Mouse (Mus musculus) stomach, embryonic 16.5 days (tissue): ENCODE data around the gene Disp2. TPM values are rescaled to one million over a fixed set of nuclear protein-coding genes. Genes with fewer than 3 reads are reported as not detected.

ENCODE experiments used
- ATAC-seq: fragments of 200-750 bp; cut with Nextera tagmentation; 2 replicates; pipeline ENCODE4 v1.8.0; 2017; ENCODE audit warnings: moderate number of reproducible peaks, moderate TSS enrichment; ENCODE audit not compliant: insufficient read depth, low FRiP score
- H3K27ac ChIP-seq: fragments of 300-500 bp; sonication (generic); 2 replicates; pipeline ENCODE4 v1.5.1; 2014; ENCODE audit warnings: low read length
- H3K27me3 ChIP-seq: fragments of 300-500 bp; sonication (generic); 2 replicates; pipeline ENCODE4 v1.6.1; 2014; ENCODE audit warnings: low read length, control low read depth, mixed read lengths; ENCODE audit not compliant: control insufficient read depth, insufficient read depth
- H3K36me3 ChIP-seq: fragments of 300-500 bp; sonication (generic); 2 replicates; pipeline ENCODE4 v1.6.1; 2014; ENCODE audit warnings: low read length; ENCODE audit not compliant: control insufficient read depth, insufficient read depth
- H3K4me1 ChIP-seq: fragments of 300-500 bp; sonication (generic); 2 replicates; pipeline ENCODE4 v1.6.1; 2014; ENCODE audit warnings: low read length, control low read depth, mixed read lengths; ENCODE audit not compliant: control insufficient read depth, insufficient read depth
- H3K4me2 ChIP-seq: fragments of 300-500 bp; sonication (generic); 2 replicates; pipeline ENCODE4 v1.6.1; 2014; ENCODE audit warnings: low read depth, low read length, mixed read lengths
- H3K4me3 ChIP-seq: fragments of 300-500 bp; sonication (generic); replicated peaks from 2 replicates; pipeline ENCODE4 v1.5.1; 2014; ENCODE audit warnings: mild to moderate bottlenecking, low read length
- H3K9ac ChIP-seq: fragments of 300-500 bp; sonication (generic); 2 replicates; pipeline ENCODE4 v1.6.1; 2014; ENCODE audit warnings: low read length
- H3K9me3 ChIP-seq: fragments of 300-500 bp; sonication (generic); replicated peaks from 2 replicates; pipeline ENCODE4 v1.6.1; 2016; ENCODE audit warnings: low read length, control low read depth; ENCODE audit not compliant: control insufficient read depth
- WGBS: fragments of 180-500 bp; shearing (Covaris S2); extraction: QIAGEN DNeasy Blood & Tissue Kit; methylation state at CpG from one replicate; pipeline ENCODE4 v1.1.7; 2014; 5-methylcytosine and 5-hydroxymethylcytosine counted together
- polyA plus RNA-seq: library from polyadenylated mRNA; unstranded; fragments of >200 nt; fragmentation: Nextera tagmentation; extraction: Ambion mirVana; gene quantifications from 2 replicates; pipeline ENCODE4 v1.2.1, GENCODE M21; 2015

The Disp2 gene
- polyA plus RNA-seq, 1 experiment from 2014 or later, result 2.5 TPM

DNA sequence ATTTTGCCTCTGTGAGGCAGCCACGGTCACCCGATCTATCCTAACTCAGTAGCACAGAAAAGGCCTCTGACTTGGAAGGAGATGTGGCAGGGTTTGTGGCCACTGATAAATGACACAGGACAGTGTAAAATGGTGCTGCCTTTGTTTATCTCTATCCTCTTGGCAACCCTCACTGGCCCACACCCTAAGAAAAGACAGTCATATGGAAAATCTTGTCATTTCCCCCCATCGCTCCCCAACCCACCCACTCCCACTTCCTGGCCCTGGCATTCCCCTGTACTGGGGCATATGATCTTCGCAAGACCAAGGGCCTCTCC, 26.8 kb upstream of the Disp2 start:
- Histone ChIP-seq H3K9ac (peak overlapping the region; percentile 49; the same call in 1 of the 2 replicates), H3K9me3 (no peaks in the 10 kb centered on the region), H3K4me2 (no peak overlapping the region), H3K36me3 (no peaks in the 10 kb centered on the region), H3K4me3 (no peak overlapping the region), H3K27me3 (no peaks in the 10 kb centered on the region), H3K4me1 (peaks cover 25% of the 10 kb centered on the region), H3K27ac (peak overlapping the region; percentile 88)
- no peak for ATAC-seq
- WGBS, result 67% methylated on average over 4 of the region's 4 CpGs

DNA sequence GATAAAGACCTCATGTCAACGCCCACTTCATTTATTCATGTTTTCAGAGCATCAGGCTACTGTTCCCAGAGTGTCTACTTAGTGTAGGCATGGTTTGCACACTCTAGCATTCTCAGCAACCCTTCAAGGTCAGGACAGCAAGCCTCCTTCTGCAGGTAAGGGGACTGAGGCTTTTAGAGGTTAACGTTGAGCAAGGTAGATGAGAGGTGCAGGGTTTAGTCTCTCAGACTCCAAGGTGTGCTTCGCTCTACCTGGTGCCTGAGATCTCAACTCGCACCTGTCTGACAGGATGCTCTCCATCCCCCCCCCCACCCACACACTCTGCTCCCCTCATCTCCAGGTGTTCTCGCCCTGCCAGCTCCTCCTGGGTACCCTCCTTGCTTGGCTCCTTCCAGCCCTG, 25.4 kb upstream of the Disp2 start:
- no peak overlapping the region for H3K4me2 ChIP-seq
- 83% methylated on average over 5 of the region's 5 CpGs for WGBS
- ATAC-seq, result no peak

DNA sequence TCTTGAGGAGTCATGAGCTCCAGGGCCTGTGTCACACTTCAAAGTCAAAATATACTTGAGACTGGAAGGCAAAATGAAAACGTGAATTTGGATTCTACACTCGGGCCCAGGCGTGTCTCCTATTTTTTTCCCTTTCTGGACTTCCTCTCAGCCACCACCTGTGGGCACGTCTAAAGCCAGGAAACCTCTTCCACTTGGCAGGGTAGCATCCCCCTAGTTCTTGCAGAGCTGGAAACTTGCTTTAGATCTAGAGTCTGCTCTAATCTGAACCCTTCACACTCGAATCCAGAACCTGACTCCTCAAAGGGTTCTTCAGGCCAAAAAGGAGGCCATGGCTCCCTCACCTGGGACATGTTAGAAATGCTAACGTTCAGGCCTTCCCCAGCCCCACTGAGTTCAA, 24.1 kb upstream of the Disp2 start:
- H3K4me1 ChIP-seq, result peaks cover 22% of the 10 kb centered on the region
- H3K4me3 ChIP-seq, result no peak overlapping the region
- H3K27ac ChIP-seq, result no peak overlapping the region
- H3K9ac ChIP-seq, result no peak overlapping the region
- no peaks in the 10 kb centered on the region for H3K27me3 ChIP-seq
- no peaks in the 10 kb centered on the region for H3K9me3 ChIP-seq
- H3K4me2 ChIP-seq, result no peak overlapping the region
- no peaks in the 10 kb centered on the region for H3K36me3 ChIP-seq
- ATAC-seq, result no peak
- WGBS, result 81% methylated on average over 6 of the region's 6 CpGs

More for the DNA sequence above, 25.4 kb upstream of the Disp2 start:
- no peak overlapping the region for H3K4me3 ChIP-seq
- peaks cover 27% of the 10 kb centered on the region for H3K4me1 ChIP-seq
- no peaks in the 10 kb centered on the region for H3K27me3 ChIP-seq
- H3K27ac ChIP-seq, result no peak overlapping the region
- no peaks in the 10 kb centered on the region for H3K9me3 ChIP-seq
- H3K36me3 ChIP-seq, result no peaks in the 10 kb centered on the region
- no peak overlapping the region for H3K9ac ChIP-seq

DNA sequence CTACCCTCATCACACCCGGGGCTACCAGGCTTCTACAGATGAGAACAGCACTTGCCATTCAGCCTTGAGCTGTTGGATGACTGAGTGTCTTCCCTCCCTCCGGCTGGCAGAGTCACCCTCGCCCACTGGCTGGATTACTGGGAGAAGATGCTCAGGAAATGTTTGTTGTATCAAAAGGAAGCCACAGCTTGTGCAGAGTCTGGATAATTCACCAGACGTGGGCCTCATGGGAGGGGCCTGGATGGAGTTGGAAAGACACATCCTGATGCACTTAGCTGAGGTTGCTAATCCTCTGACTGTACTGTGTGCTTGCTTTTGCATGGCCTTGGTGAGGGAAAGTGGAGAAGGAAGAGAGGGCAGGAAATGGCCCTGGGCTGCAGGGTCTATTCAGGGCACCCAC, 23.4 kb upstream of the Disp2 start:
- Histone ChIP-seq H3K9me3 (no peaks in the 10 kb centered on the region), H3K36me3 (no peaks in the 10 kb centered on the region), H3K9ac (no peak overlapping the region), H3K4me1 (peaks cover 24% of the 10 kb centered on the region), H3K4me3 (no peak overlapping the region), H3K4me2 (no peak overlapping the region), H3K27ac (no peak overlapping the region), H3K27me3 (no peaks in the 10 kb centered on the region)
- ATAC-seq, result no peak
- 73% methylated on average over 4 of the region's 4 CpGs for WGBS

DNA sequence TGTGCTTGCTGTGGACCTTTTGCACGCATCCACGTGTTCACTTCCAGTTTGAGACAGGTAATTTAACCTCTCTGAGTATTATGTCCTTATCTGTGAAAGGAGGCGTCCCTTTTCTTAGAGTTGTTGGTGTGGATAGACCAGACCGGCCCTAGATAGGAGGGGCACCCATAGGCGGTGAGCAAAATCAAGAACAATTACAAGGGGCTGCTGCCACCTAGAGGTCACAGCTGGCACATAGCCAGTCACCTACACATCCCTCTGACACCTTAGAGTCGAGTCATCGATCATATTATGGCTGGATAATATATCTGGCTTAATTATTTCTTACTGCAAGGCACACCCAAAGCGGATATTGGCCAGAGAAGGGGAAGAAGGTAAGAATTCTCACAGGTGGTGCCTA, 19.7 kb upstream of the Disp2 start:
- H3K9ac ChIP-seq, result peak overlapping the region; percentile 12; the same call in 1 of the 2 replicates
- H3K27ac ChIP-seq, result no peak overlapping the region
- H3K9me3 ChIP-seq, result no peaks in the 10 kb centered on the region
- peak overlapping the region; percentile 21; the same call in 1 of the 2 replicates for H3K4me2 ChIP-seq
- H3K36me3 ChIP-seq, result no peaks in the 10 kb centered on the region
- H3K4me1 ChIP-seq, result peaks cover 37% of the 10 kb centered on the region
- no peaks in the 10 kb centered on the region for H3K27me3 ChIP-seq
- no peak overlapping the region for H3K4me3 ChIP-seq
- ATAC-seq, result peak; percentile 28; the same call in 1 of the 2 replicates
- 14% methylated on average over 8 of the region's 8 CpGs for WGBS

DNA sequence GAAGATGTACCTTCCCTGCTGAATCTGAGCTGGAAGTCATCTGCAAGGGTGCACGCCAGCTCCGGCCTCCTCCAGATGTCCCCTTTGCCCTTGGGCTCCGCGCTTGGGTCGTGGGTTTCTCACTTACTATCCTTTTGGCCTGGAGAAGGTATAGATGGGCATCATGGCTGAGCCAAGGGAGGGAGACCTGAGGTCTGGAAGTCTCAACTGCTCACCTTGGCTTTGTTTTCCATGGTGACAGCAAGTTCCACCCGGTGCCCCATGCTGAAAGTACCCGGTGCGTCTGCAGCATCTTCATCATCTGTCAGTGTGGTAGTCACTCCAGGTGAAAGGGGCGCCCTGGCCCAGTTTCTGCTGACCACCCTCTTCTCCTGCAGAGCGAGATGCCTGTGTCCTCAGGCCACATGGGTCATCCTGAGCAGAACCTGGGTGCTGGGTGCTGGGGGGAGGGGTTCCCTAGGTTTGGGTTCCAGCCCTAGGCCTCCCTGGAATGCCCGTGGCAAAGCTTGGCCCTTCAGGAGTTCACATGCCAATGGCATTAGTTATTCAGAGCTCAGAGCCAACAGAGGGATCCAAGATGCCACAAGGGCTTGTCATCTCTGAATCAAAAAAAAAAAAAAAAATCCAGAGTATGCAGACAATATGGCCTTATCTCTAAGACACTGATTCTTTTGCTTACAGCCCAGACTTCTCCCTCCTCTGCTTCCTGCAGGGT, 19.1 kb upstream of the Disp2 start:
- H3K27me3 ChIP-seq, result no peaks in the 10 kb centered on the region
- H3K36me3 ChIP-seq, result no peaks in the 10 kb centered on the region
- no peak overlapping the region; the same call in 1 of the 2 replicates for H3K9ac ChIP-seq
- WGBS, result 86% methylated on average over 11 of the region's 11 CpGs
- H3K4me1 ChIP-seq, result peaks cover 37% of the 10 kb centered on the region
- no peak overlapping the region for H3K4me2 ChIP-seq
- ATAC-seq, result no peak
- no peak overlapping the region for H3K27ac ChIP-seq
- no peak overlapping the region for H3K4me3 ChIP-seq
- no peaks in the 10 kb centered on the region for H3K9me3 ChIP-seq

DNA sequence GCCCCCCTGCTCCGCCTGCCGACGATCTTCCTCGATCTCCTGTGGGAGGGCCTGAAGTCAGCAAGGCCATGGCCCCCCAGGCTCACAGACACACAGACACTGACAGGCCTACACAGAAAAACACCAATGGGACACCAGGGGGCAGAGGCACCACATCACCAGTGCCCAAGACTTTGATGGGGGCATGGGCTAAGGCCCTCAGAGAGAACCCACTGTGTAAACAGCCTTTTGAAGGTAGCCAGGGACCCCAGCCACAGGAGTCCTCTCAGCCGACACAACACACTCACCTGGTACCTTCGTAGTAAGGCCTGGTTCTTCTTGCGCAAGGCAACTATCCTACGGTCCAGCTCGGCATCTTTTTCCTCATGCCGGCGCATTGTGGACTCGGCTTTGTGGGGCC, 18.2 kb upstream of the Disp2 start:
- Histone ChIP-seq H3K4me2 (peak overlapping the region; percentile 59), H3K36me3 (no peaks in the 10 kb centered on the region), H3K4me1 (peaks cover 40% of the 10 kb centered on the region), H3K27me3 (no peaks in the 10 kb centered on the region), H3K9me3 (no peaks in the 10 kb centered on the region), H3K27ac (peak overlapping the region; percentile 98), H3K4me3 (peak overlapping the region; percentile 32), H3K9ac (peak overlapping the region; percentile 74)
- ATAC-seq, result no peak
- WGBS, result 85% methylated on average over 12 of the region's 12 CpGs

DNA sequence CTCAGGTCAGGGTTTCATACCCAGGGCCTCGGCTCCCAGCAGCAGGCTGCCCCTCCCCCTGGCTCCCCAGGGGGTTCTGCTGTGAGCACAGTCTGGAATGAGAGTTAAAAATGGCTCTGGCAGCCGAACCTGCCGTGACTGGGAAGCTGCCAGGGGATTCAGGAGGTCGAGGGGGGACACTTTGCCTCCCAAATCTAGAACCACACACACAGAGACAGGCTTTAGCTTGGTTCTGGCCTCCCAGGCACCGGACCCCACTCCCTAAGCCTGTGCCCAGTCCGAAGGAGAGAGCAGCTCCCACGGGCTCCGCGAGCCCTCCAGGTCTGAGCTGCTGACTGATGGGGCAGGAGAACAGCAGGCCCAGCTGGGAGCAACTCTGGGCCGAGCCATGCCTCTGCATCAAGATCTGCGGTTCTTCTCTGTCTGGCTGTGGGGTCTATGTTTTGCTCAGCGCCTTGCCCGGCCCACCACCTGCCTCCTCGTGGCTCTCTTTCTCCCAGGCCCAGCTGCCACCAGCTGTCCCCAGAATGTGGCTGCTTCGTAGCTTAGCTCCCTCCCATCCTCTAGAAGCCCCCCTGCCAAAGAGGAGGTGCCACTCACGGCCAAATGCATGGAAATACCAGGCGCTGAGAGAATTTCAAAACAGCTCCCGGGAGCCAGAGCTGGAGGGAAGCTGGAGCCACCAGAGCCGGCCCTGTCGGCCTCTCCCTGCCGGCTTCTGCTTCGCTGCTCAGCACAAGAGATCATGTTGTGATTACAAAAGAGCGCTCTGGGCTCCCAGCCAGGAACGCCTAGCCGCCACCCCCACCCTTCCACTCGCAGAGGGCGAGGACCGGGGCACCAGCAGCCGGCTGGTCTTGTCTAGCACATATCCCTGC, 17.4 kb upstream of the Disp2 start, which contains the start of gene Ccdc9b:
TSS of gene Ccdc9b (minus strand) at position 756 of the 878 bp plus-strand sequence.
- Histone ChIP-seq H3K9ac (peak within 1 kb of the TSS; percentile 74), H3K36me3 (no peaks in the 10 kb centered on the region), H3K27me3 (no peaks in the 10 kb centered on the region), H3K27ac (peak within 1 kb of the TSS; percentile 98), H3K9me3 (no peaks in the 10 kb centered on the region), H3K4me3 (peak within 1 kb of the TSS; percentile 32), H3K4me1 (peaks cover 43% of the 10 kb centered on the region), H3K4me2 (peak within 1 kb of the TSS; percentile 59)
- ATAC-seq, result peak; percentile 83
- WGBS, result 9% methylated on average over 29 of the region's 29 CpGs

DNA sequence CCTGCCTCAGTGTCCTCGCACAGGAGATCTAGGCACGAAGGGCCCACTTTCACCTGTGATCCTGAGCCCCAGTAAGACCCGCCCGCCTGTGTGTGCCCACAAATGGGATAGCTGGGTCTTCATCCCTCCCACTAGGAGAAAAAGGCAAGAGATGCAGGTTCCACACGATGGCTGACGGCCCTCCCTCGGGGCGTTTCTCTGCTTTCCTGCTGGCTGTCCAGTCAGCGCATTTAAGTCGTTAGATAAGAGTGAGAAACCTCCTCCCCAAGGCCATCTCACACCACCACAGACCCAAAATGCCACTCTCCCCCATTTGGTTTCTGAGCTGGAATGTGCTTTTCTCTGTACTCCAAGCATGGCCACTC, 16.8 kb upstream of the Disp2 start:
- peak overlapping the region; percentile 59 for H3K4me2 ChIP-seq
- WGBS, result 10% methylated on average over 10 of the region's 10 CpGs
- no peaks in the 10 kb centered on the region for H3K9me3 ChIP-seq
- peak overlapping the region; percentile 74 for H3K9ac ChIP-seq
- H3K27me3 ChIP-seq, result no peaks in the 10 kb centered on the region
- peak overlapping the region; percentile 32 for H3K4me3 ChIP-seq
- H3K4me1 ChIP-seq, result peaks cover 43% of the 10 kb centered on the region
- no peaks in the 10 kb centered on the region for H3K36me3 ChIP-seq
- ATAC-seq, result 0 out of 2 replicates have a peak, but pooled peaks have one; percentile 2
- peak overlapping the region; percentile 98 for H3K27ac ChIP-seq
